28 mouse cellular contexts compared by ENCODE assay signal in the genomic region with DNA sequence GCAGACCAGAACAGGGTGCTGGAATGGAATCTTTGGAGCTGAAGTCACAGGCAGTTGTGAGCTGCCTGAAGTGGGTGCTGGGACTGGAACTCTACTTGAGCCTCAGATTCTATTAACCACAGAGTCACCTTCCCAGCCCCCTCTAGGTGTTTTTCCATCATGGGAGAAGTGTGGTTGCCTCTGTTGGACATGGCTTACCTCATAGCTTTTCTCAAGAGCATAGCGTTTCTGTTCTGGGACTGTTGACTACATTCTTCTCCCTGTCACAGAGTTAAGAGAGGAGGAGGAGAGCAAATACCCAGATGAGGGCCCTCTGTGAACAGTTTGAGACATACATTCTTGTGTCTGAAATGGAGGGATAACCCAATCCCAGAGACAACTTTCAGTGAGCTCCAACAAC.
"Had no signal": no experiment of that assay in that cellular context is flagged by ENCODE, and none has a peak within 500 bp of the region (broad histone marks: within the 10 kb centered on the region; RNA-seq: fewer than 3 reads in every experiment).

No protein-coding gene starts in this region.

- H3K9ac ChIP-seq: limb, embryonic 12.5 days; limb, embryonic 13.5 days; limb, embryonic 15.5 days; liver, embryonic 12.5 days; liver, embryonic 13.5 days; liver, embryonic 14.5 days; liver, embryonic 15.5 days; liver, postnatal 0 days; lung, embryonic 15.5 days; midbrain, embryonic 12.5 days; midbrain, embryonic 13.5 days; midbrain, embryonic 15.5 days; neural tube, embryonic 12.5 days; neural tube, embryonic 13.5 days had no signal

- H3K4me2 ChIP-seq: limb, embryonic 12.5 days; limb, embryonic 13.5 days; limb, embryonic 15.5 days; liver, embryonic 11.5 days; liver, embryonic 12.5 days; liver, embryonic 13.5 days; liver, embryonic 15.5 days; lung, embryonic 15.5 days; midbrain, embryonic 11.5 days; midbrain, embryonic 12.5 days; midbrain, embryonic 13.5 days; midbrain, embryonic 15.5 days; neural tube, embryonic 12.5 days; neural tube, embryonic 13.5 days had no signal

- H3K4me1 ChIP-seq: liver, embryonic 12.5 days; liver, embryonic 13.5 days; liver, embryonic 15.5 days; lung, embryonic 15.5 days; megakaryocyte, embryonic 14.5 days; midbrain, embryonic 10.5 days; midbrain, embryonic 12.5 days; midbrain, embryonic 13.5 days; midbrain, embryonic 15.5 days; neural tube, embryonic 12.5 days had no signal

- H3K36me3 ChIP-seq: limb, embryonic 10.5 days; limb, embryonic 12.5 days; limb, embryonic 13.5 days; limb, embryonic 15.5 days; liver, embryonic 12.5 days; liver, embryonic 13.5 days; liver, embryonic 15.5 days; lung, embryonic 15.5 days; midbrain, embryonic 10.5 days; midbrain, embryonic 12.5 days; midbrain, embryonic 13.5 days; midbrain, embryonic 15.5 days; neural tube, embryonic 12.5 days; neural tube, embryonic 13.5 days had no signal

- H3K27me3 ChIP-seq: limb, embryonic 15.5 days; liver, embryonic 12.5 days; liver, embryonic 13.5 days; liver, embryonic 15.5 days; lung, embryonic 15.5 days; megakaryocyte, embryonic 14.5 days; midbrain, embryonic 12.5 days; midbrain, embryonic 13.5 days; midbrain, embryonic 15.5 days; neural tube, embryonic 12.5 days; neural tube, embryonic 13.5 days had no signal

- DNase-seq: layer of hippocampus, postnatal 36 days; left cerebral cortex, postnatal 4 days; liver; liver, embryonic 13.5 days; liver, postnatal 0 days; lung, postnatal 14 days; midbrain, embryonic 14.5 days had no signal

- ATAC-seq: liver, embryonic 12.5 days; liver, postnatal 0 days; midbrain, embryonic 13.5 days; midbrain, embryonic 15.5 days; midbrain, embryonic 16.5 days had no signal

- H3K27ac ChIP-seq: left cerebral cortex, adult 2 months; limb, embryonic 10.5 days; limb, embryonic 12.5 days; limb, embryonic 13.5 days; limb, embryonic 15.5 days; liver, embryonic 12.5 days; liver, embryonic 13.5 days; liver, embryonic 14.5 days; liver, embryonic 15.5 days; lung, embryonic 15.5 days; macrophage; midbrain, embryonic 10.5 days; midbrain, embryonic 12.5 days; midbrain, embryonic 13.5 days; midbrain, embryonic 15.5 days; neural tube, embryonic 12.5 days; neural tube, embryonic 13.5 days had no signal

- H3K9me3 ChIP-seq: limb, embryonic 10.5 days; limb, embryonic 12.5 days; limb, embryonic 13.5 days; limb, embryonic 15.5 days; liver, embryonic 12.5 days; liver, embryonic 13.5 days; liver, embryonic 15.5 days; lung, embryonic 15.5 days; midbrain, embryonic 10.5 days; midbrain, embryonic 12.5 days; midbrain, embryonic 13.5 days; midbrain, embryonic 15.5 days; neural tube, embryonic 12.5 days; neural tube, embryonic 13.5 days had no signal

- H3K4me3 ChIP-seq: left cerebral cortex, adult 2 months; limb, embryonic 10.5 days; limb, embryonic 12.5 days; limb, embryonic 13.5 days; limb, embryonic 15.5 days; liver, embryonic 12.5 days; liver, embryonic 13.5 days; liver, embryonic 15.5 days; lung, embryonic 15.5 days; megakaryocyte, embryonic 14.5 days; midbrain, embryonic 10.5 days; midbrain, embryonic 12.5 days; midbrain, embryonic 13.5 days; midbrain, embryonic 15.5 days; myocyte; neural tube, embryonic 12.5 days; neural tube, embryonic 13.5 days had no signal
